Mouse (Mus musculus) myocyte (in vitro differentiated cells): ENCODE measurements around the gene Igll1.

Experiments used
- E2F4 ChIP-seq: IDR thresholded peaks from one replicate; pipeline ENCODE4 v1.6.1; 2011; ENCODE audit warnings: mild to moderate bottlenecking, control low read depth, moderate library complexity; ENCODE audit not compliant: insufficient read depth
- MAX ChIP-seq: IDR thresholded peaks from one replicate; pipeline ENCODE4 v1.6.1; 2011; ENCODE audit warnings: low read depth, mild to moderate bottlenecking, control low read depth
- MYOD1 ChIP-seq, 3 experiments: IDR thresholded peaks; one replicate each; pipeline ENCODE4 v1.6.1; 2011; ENCODE audit warnings: control low read depth in 2 of 3, low read depth in 2 of 3, mild to moderate bottlenecking in 2 of 3, moderate library complexity in 1 of 3; ENCODE audit not compliant: insufficient read length in 2 of 3, control insufficient read depth in 1 of 3
- POLR2A ChIP-seq: IDR thresholded peaks from one replicate; pipeline ENCODE4 v1.6.1; 2011; ENCODE audit warnings: low read depth, mild to moderate bottlenecking, control low read depth, moderate library complexity; ENCODE audit not compliant: insufficient read length
- POLR2AphosphoS2 ChIP-seq: IDR thresholded peaks from one replicate; pipeline ENCODE4 v1.6.1; 2011; ENCODE audit warnings: low read depth, control low read depth; ENCODE audit not compliant: insufficient read length
- TCF12 ChIP-seq: IDR thresholded peaks from one replicate; pipeline ENCODE4 v1.6.1; 2011; ENCODE audit warnings: mild to moderate bottlenecking, control low read depth; ENCODE audit not compliant: poor library complexity, insufficient read depth, severe bottlenecking
- TCF3 ChIP-seq: IDR thresholded peaks from one replicate; pipeline ENCODE4 v1.6.1; 2011; ENCODE audit warnings: low read depth, control low read depth; ENCODE audit not compliant: insufficient read length
- USF1 ChIP-seq: IDR thresholded peaks from one replicate; pipeline ENCODE4 v1.6.1; 2011; ENCODE audit warnings: low read depth, mild to moderate bottlenecking, control low read depth, moderate library complexity

GRCm38 (mm10) chr16:16826223-16826622 lies 37.6 kb downstream of the Igll1 start:
- no peak for TF ChIP-seq E2F4
- no peak for TF ChIP-seq POLR2A
- TF ChIP-seq POLR2AphosphoS2, result no peak
- TF ChIP-seq MAX, result no peak
- no peak for TF ChIP-seq MYOD1 (IDR thresholded peaks at IDR 0.05; ENCODE audit: control insufficient read depth in 1 of 3, insufficient read length in 2 of 3, low read depth in 2 of 3)
- no peak for TF ChIP-seq TCF12
- no peak for TF ChIP-seq TCF3
- TF ChIP-seq USF1, result no peak
